Mouse (Mus musculus) megakaryocyte, adult 5-6 weeks (primary cell): ENCODE results near the gene Vps16. TPM values are rescaled to one million over a fixed set of nuclear protein-coding genes. Genes with fewer than 3 reads are reported as not detected.

Source experiments
- ATAC-seq: 2 replicates; pipeline ENCODE4 v1.8.0; 2016; ENCODE audit warnings: mild to moderate bottlenecking, inconsistent platforms; ENCODE audit not compliant: poor library complexity, severe bottlenecking
- total RNA-seq, 2 experiments: library from RNA; stranded (forward) in 1 of 2; stranded (reverse) in 1 of 2; fragments of 153-499, 151-499 nt in 1 of 2; fragments of 221-1000, 200-1000 nt in 1 of 2; gene quantifications; 2 replicates each; pipeline versions ENCODE4 v1.2.3 to v1.2.4; 2015 to 2017

The Vps16 gene
- total RNA-seq (2015) (74.6 and 102 TPM in 2 replicates), total RNA-seq (2017) (96.7 and 99.6 TPM in 2 replicates)

DNA sequence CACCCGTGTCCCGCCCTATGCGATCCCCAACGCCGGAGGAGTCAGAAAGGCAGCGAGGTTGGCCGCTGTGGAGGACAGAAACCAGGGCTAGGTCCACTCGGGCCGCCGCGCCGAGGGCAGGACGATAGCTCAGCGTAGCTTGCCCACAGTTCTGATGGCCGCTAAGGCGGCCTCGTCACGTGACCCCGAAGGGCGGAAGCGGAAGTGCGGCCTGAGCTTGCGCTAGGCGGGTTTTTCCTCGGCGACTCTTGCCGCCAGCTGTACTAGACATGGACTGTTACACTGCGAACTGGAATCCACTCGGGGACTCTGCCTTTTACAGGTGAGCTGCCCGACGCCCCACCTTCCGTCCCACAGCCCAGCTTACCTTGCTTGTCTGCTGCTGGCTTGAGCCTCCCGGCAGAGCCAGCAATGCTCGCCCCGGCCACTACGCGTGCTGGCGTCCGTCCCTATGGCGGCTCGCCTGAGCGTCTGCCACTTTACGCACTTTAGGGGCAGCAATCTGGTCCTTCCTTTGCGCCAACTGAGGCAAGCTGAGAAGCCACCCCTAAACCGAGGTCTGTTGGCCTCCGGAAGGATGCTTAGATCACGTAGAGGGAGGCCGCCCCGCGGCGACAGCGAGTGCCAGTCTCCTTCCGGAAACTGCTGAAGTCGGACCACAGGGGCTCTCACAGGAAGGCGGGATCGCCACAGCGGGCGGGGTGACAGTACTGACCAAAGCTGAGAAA is at the start of gene Vps16, which contains the start of gene Pced1a:
Gene Vps16 (plus strand): TSS at position 214 of the 728 bp plus-strand sequence.
Gene Pced1a (minus strand): TSS at position 576 of the 728 bp plus-strand sequence.
- ATAC-seq, result peak; percentile 78

DNA sequence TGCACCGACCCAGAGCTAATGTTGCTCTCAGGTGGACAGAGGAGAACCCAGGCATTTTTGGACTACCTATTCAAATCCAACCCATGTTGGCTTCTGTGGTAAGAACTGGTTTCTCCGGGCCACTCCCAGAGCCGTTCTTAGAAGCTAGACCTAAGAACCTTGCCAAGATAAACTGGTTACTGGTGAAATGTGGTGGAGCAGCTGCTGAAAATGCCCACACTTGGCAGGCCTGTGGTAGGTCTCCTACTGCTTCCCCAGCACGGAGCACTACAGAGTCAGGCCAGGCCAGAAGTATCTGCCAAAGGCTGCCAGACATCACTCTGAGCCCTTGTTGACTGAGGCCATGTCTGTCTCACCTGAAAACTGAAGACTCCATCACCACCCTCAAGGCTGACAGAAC is 49.2 kb upstream of the Vps16 start:
- no peak for ATAC-seq

GRCm38 (mm10) chr2:130383205-130383604 is 40.9 kb upstream of the Vps16 start:
- ATAC-seq, result no peak

DNA sequence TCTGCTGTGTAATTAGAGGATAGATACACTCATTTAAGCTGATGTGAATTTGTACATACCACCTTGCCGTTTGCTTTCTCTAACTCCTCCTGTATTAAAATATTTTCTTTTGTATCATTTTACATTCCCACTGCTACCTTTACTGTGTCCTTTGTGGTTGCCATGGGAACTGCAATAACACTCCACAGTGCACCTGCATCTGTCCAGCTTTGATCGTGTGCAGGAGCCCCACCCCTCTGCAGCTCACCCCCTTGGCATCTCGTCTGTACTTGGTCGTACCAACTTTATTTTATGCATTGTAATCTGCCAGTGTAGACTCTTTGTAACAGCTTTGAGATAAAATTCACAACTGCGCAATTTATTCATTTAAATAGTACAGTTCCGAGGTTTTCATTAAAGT is 40.2 kb upstream of the Vps16 start:
- ATAC-seq, result no peak

DNA sequence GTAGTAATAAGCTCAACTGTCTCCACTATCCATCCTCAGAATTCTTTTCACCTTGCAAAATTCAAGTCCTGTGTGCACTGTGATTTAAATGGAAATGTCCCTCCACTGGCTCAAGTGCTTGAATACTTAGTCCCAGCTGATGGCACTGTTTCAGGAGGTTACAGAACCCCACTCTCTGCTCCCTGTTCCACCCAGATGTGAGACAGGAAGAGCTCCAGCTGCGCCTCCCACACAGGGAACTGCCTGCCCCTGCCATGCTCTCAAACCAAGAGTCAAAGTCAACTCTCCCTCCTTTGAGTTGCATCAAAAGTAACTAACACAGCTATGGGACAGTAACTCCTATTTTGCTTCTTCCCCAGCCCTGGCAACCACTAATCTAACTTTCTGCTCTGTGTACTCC is 37.9 kb upstream of the Vps16 start:
- no peak for ATAC-seq

DNA sequence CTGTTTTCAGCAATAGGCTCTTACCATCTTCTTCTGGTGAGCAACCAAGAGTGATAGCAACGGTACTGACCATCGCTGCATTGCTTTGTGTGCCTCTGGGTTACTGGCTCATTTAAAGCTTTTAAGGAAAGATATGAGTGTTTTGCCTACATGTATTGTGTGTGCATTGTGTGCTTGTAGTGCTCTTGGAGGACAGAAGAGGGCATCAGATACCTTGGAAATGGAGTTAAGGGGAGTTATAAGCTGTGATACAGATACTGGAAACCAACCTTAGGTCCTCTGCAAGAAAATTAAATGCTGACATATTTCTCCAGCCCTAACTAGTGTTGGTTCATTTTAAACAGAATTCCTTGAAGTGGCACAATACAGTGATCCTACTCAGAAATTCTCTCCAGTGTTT is 35.3 kb upstream of the Vps16 start:
- no peak for ATAC-seq

- ATAC-seq, result no peak
Observed at GRCm38 (mm10) chr2:130390993-130391625, 33.0 kb upstream of the Vps16 start.

DNA sequence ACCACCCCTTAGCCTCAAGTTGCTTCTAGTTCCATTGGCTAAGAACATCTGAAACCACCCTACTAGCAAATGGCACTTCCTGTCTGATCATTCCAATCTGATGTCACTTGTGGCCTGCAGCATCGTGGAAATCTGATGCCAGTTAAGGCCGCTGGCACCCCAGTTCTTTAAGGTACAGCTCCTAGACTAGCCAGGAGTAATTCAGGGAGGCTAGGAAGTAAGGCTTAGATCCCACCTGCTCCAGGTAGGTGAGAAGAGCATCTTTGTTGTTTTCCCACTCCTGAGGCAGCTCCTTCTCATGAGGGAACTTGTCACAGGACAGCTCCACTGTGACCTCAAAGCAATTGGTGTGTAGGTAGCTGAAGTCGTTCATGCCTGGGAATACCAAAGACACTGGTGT is 31.3 kb upstream of the Vps16 start:
- no peak for ATAC-seq

- no peak for ATAC-seq
Observed at GRCm38 (mm10) chr2:130395696-130396095, 28.4 kb upstream of the Vps16 start.

DNA sequence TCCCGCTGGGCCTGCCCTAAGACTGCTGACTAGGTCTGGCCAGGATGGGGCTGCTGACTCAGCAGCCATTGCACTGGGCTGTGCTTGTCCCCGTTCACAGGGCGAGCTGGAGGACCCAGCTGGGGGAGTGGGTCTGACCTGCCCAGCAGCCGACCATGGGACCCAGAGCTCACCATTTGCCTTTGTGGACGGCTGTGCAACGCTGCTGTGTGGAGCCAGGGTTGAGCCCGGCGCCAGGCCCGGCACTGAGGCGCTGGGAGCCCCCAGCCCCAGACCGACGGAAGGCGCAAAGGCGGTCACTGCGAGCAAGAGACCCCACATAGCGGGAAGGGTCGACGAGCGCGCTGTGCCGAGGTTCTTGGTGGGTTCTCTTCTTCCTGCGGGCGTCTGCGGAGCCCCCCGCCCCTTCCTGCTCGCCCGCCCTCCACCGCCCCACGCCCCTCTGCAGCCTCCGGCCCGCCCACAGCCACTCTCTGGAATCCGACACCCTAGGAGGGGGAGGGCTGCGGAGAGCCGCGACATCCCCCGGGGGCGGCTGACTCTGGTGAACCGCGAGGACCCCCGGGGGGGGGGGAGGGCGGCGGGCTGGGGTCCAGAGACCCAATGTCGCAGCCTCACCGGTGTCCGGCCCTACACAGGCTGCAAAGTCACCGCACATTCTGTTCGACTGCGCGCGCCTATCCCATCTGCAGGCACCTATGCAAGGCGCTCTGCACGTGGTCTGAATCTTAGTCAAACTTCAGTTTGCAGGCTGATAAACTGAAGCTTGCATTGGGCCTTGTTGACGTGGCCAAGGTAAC is 26.8 kb upstream of the Vps16 start, which contains the start of gene Cpxm1:
Gene Cpxm1 (minus strand): TSS at position 389 of the 800 bp plus-strand sequence.
- no peak for ATAC-seq

DNA sequence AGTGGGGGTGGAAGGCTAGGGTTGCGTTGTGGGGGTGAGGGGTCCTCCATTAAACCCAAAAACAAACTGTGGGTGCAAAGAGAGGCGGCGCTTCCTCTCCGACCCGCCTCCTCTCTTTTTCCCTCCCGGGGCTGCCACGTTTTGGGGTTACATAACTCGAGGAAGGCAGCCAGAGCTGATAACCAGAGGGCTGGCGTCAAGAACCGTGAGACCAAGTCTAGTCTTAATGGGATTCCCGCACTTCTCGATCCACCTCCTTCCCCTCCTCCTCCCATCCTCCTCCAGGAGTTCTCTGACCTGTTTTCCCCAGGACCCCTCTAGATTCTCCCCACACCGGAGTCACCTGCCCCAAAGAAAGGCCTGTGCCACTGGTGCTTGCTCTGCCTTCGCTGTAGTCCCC is 26.0 kb upstream of the Vps16 start:
- no peak for ATAC-seq

DNA sequence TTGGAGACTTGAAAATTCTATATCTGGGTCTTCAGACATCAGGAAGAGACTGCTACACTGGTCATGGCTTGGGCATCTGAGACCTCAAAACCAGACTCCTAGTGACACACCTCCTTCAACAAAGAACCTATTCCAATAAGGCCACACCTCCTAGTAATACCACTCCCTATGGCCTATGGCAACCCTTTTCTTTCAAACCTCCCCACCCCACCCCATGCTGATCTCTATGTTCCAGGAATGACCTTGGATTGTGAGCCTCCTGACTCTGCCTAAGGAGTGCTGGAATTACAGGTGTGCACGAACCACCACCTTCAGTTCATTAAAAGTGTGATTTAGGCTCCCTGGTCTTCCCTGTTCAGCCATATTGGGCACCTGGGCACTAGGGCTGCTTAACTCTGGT is 24.1 kb upstream of the Vps16 start:
- no peak for ATAC-seq

- ATAC-seq, result no peak
Observed at GRCm38 (mm10) chr2:130401891-130402290, 22.2 kb upstream of the Vps16 start.

DNA sequence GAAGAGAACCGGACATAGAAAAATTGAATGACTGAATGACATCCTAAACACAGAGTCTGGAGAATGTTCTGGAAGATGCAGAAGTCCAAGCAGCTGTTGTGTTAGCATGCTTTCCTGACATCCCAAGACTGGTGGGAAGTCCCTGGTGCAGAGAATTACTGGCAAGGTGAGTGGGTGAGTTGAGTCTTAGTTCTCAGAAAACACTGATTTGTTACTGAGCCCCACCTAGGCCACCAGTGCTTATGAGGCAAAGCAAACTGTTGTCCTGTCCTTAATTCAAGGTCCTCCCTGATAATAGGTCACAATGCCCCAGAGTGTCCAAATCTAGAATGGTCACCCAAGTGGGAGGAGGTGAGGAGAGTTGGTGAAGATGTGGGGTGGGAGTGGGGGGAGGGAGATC is 19.2 kb upstream of the Vps16 start, which contains the start of the genes Gm28372 and 1700020A23Rik:
Gene Gm28372 (plus strand): TSS at position 301 of the 400 bp plus-strand sequence.
Gene 1700020A23Rik (plus strand): TSS at position 321 of the 400 bp plus-strand sequence.
- ATAC-seq, result no peak

DNA sequence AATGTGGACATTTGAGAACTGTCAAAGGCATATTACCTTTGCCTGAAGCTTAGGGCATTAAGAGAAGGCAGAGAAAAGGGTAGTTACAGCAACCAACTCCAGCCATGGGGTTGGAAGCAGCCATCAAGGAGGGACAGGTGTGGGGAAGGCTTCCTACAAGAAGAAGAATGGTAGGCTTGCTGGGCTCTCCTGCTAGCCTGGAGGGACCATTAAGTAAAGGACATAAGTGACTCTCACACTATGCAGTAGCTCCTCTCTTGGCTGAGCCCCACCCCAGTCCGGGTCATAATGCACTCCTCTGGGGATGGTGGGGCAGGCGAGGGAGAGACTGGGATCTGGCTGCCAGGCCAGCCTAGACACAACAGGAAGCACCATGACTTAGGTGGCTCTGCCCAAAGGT is 18.0 kb upstream of the Vps16 start, which contains the start of gene Tmem239:
Gene Tmem239 (plus strand): TSS at position 301 of the 400 bp plus-strand sequence.
- ATAC-seq, result no peak

GRCm38 (mm10) chr2:130408194-130408593 is 15.9 kb upstream of the Vps16 start:
- no peak for ATAC-seq

- ATAC-seq, result peak; percentile 89
Observed at GRCm38 (mm10) chr2:130411558-130412495, 12.3 kb upstream of the Vps16 start.

GRCm38 (mm10) chr2:130412775-130413174 is 11.4 kb upstream of the Vps16 start:
- ATAC-seq, result no peak

DNA sequence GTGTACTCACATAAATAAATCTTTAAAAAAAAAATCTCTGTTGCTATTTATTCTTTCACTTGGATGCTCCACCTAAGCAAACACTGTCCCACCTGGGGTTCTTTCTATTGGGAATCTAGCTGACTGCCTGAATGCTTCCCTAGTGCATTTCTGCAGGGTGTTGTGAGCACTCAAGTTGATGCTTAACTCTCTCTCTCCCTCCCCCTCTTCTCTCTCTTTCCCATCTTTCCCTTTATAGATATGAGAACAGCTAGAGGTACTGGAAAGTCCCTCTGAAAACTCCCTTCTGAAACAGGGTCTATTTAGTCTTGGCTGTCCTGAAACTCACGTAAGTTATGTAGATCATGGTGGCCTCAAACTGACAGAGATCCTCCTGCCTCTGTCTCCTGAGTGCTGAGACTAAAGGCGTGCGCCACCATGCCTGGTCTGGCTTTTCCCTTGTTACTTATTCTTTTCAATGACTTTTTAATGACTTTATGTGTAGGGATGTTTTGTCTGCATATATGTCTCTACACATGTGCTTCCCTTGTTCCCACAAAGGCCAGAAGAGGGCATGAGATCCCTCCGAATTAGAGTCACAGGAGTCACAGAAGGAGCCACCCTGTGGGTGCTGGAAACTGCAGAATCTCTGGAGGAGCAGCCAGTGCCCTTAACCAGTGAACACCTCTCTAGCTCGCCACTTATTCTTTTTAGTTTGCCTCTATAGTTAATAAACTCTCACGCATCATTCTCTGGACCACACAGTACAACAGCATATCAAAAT is 9.9 kb upstream of the Vps16 start:
- no peak for ATAC-seq
